Mouse (Mus musculus) thymus, adult 2 months (tissue): ENCODE data around the gene Mrpl12. TPM values are rescaled to one million over a fixed set of nuclear protein-coding genes. Genes with fewer than 3 reads are reported as not detected.

Experiments
- DNase-seq: peaks from one replicate; pipeline ENCODE4 v3.0.0; 2021
- H3K27ac ChIP-seq: fragments of 200-500 bp; 2 replicates; pipeline ENCODE4 v1.5.1; 2012; ENCODE audit warnings: low read length, control low read depth; ENCODE audit not compliant: control insufficient read depth, insufficient read depth
- H3K27me3 ChIP-seq: fragments of 200-500 bp; 2 replicates; pipeline ENCODE4 v1.6.1; 2012; ENCODE audit warnings: mild to moderate bottlenecking, low read length, moderate library complexity, mixed read lengths; ENCODE audit not compliant: control insufficient read depth, insufficient read depth
- H3K36me3 ChIP-seq: fragments of 200-500 bp; 2 replicates; pipeline ENCODE4 v1.6.1; 2012; ENCODE audit warnings: mild to moderate bottlenecking, low read length, moderate library complexity; ENCODE audit not compliant: control insufficient read depth, insufficient read depth
- H3K4me1 ChIP-seq: fragments of 200-500 bp; replicated peaks from 2 replicates; pipeline ENCODE4 v1.6.1; 2012; ENCODE audit warnings: low read length; ENCODE audit not compliant: control insufficient read depth, insufficient read depth
- H3K4me3 ChIP-seq: fragments of 200-500 bp; 2 replicates; pipeline ENCODE4 v1.5.1; 2012; ENCODE audit warnings: mild to moderate bottlenecking, low read length, control low read depth, moderate library complexity; ENCODE audit not compliant: control insufficient read depth, insufficient read depth
- CTCF ChIP-seq: fragments of 200-500 bp; IDR thresholded peaks from 2 replicates; pipeline ENCODE4 v1.5.1; 2012; ENCODE audit warnings: mild to moderate bottlenecking, control low read depth, low read length, moderate library complexity, borderline replicate concordance; ENCODE audit not compliant: control insufficient read depth, poor library complexity, insufficient read depth; ENCODE audit errors: extremely low read depth
- POLR2A ChIP-seq: fragments of 200-500 bp; IDR thresholded peaks from 2 replicates; pipeline ENCODE4 v1.6.1; 2012; ENCODE audit warnings: mild to moderate bottlenecking, low read length, control low read depth, moderate library complexity; ENCODE audit not compliant: control insufficient read depth, poor library complexity, insufficient read depth; ENCODE audit errors: extremely low read depth
- WGBS: fragments of 180-500 bp; shearing (Covaris S2); methylation state at CpG from one replicate; pipeline ENCODE4 v1.1.7; 2018; 5-methylcytosine and 5-hydroxymethylcytosine counted together
- polyA plus RNA-seq: library from polyadenylated mRNA; depleted of rRNA; stranded (reverse); fragments of >200 nt; gene quantifications from 2 replicates; pipeline ENCODE4 v1.2.3, GENCODE M21; 2012; rRNA removed

Gene Mrpl12
- polyA plus RNA-seq = 89.6 and 92.3 TPM in 2 replicates

- no peak for TF ChIP-seq CTCF
- TF ChIP-seq POLR2A = peak; percentile 56
- H3K27ac ChIP-seq = peak within 1 kb of the TSS; percentile 15; the same call in 1 of the 2 replicates
- H3K36me3 ChIP-seq = peaks cover 16% of the 10 kb centered on the region; the same call in 1 of the 2 replicates
- peak; percentile 87 for DNase-seq
- peak within 1 kb of the TSS; percentile 82 for H3K4me3 ChIP-seq
- no peaks in the 10 kb centered on the region for H3K27me3 ChIP-seq
- under 1% methylated on average over 60 of the region's 60 CpGs for WGBS
- H3K4me1 ChIP-seq = peaks cover 14% of the 10 kb centered on the region
Observed at GRCm38 (mm10) chr11:120484265-120484981, at the start of gene Mrpl12. Mrpl12 (plus strand) TSS chr11:120484613.

DNA sequence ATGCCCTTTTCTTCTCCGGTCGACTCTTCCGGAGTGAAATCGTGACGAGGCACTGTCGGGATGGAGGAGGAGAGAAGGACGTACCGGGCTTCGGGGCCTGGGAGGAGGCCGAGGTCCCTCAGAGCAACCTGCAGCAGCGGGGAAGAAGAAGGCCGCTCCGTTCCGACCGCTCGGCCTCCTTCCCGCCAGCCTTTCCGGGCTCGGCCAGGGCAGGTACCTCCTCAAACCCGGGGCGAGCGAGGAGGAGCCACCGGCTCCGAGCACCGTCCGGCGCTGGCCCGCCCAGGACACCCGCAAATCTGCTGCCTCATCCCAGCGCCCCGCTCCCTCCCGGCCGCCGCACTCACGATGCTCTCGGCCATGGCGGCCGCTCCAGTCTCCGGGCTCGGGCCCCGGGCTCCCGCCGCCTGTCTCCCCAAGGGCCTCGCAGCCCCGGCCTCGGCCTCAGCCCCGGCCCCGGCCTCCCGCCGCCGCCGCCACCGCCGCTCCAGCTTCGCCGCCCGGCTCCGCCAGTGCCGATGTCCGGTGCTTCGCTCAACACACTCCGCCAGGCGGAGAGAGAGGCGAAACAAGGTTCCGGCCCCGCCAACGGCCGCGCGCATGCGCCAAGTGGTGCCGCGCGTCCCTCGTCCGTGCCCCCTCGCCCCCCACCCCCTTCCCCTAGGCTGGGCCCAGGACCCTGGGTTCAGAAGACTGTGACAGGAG, 47.1 kb upstream of the Mrpl12 start, which contains the start of gene Nploc4:
Nploc4 (minus strand) TSS at position 557 of the 705 bp plus-strand sequence.
- peaks cover 11% of the 10 kb centered on the region; the same call in 1 of the 2 replicates for H3K36me3 ChIP-seq
- peak; percentile 90 for DNase-seq
- peak; percentile 50; the same call in 1 of the 2 replicates for TF ChIP-seq POLR2A
- TF ChIP-seq CTCF = 0 out of 2 replicates have a peak, but pooled peaks have one; percentile 35
- H3K27me3 ChIP-seq = no peaks in the 10 kb centered on the region
- peak within 1 kb of the TSS; percentile 59 for H3K4me3 ChIP-seq
- no peak within 1 kb of the TSS for H3K27ac ChIP-seq
- WGBS = under 1% methylated on average over 75 of the region's 77 CpGs
- H3K4me1 ChIP-seq = peaks cover 7% of the 10 kb centered on the region

- Histone ChIP-seq H3K4me1 (peaks cover 7% of the 10 kb centered on the region), H3K27me3 (no peaks in the 10 kb centered on the region), H3K36me3 (peaks cover 4% of the 10 kb centered on the region; the same call in 1 of the 2 replicates), H3K4me3 (peak overlapping the region; percentile 59), H3K27ac (no peak overlapping the region)
- WGBS = 24% methylated on average over 12 of the region's 12 CpGs
- no peak for DNase-seq
- TF ChIP-seq POLR2A (no peak), CTCF (no peak)
Observed at GRCm38 (mm10) chr11:120437857-120438385, 46.5 kb upstream of the Mrpl12 start.

GRCm38 (mm10) chr11:120442344-120442743, 42.1 kb upstream of the Mrpl12 start, which contains the start of gene Tspan10:
Tspan10 (plus strand) TSS chr11:120442644.
- 89% methylated on average over 3 of the region's 3 CpGs for WGBS
- no peak for DNase-seq

GRCm38 (mm10) chr11:120442765-120443280, 41.6 kb upstream of the Mrpl12 start:
- Histone ChIP-seq H3K36me3 (no peaks in the 10 kb centered on the region), H3K4me1 (0 out of 2 replicates have a peak, but pooled peaks cover under 1% of the 10 kb centered on the region), H3K27me3 (no peaks in the 10 kb centered on the region), H3K27ac (no peak overlapping the region), H3K4me3 (no peak overlapping the region)
- TF ChIP-seq POLR2A = no peak
- no peak for TF ChIP-seq CTCF
- 98% methylated on average over 3 of the region's 3 CpGs for WGBS
- DNase-seq = no peak

More at GRCm38 (mm10) chr11:120442344-120442743, 42.1 kb upstream of the Mrpl12 start, which contains the start of gene Tspan10:
- H3K27me3 ChIP-seq = no peaks in the 10 kb centered on the region
- no peaks in the 10 kb centered on the region for H3K36me3 ChIP-seq
- no peak for TF ChIP-seq POLR2A
- no peak for TF ChIP-seq CTCF
- no peak within 1 kb of the TSS for H3K4me3 ChIP-seq
- no peak within 1 kb of the TSS for H3K27ac ChIP-seq
- no peaks in the 10 kb centered on the region for H3K4me1 ChIP-seq

DNA sequence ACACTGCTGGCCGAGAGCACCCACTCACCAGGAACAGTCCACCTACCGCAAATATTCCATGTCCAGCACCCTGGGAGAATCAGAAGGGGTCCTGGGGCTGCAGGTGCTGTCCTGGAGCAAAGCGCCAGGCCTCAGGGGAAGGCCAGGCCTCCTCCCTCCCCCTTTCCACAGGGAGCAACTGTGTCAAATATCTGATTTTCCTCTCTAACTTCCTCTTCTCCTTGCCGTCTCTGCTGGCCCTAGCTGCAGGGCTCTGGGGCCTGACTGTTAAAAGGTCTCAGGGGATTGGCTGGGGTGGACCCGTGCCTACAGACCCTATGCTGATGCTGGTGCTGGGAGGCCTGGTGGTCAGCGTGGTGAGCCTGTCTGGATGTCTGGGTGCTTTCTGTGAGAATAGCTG, 40.3 kb upstream of the Mrpl12 start:
- no peak for TF ChIP-seq POLR2A
- no peak for TF ChIP-seq CTCF
- no peaks in the 10 kb centered on the region for H3K36me3 ChIP-seq
- WGBS = 80% methylated on average over 6 of the region's 6 CpGs

More for the DNA sequence above, 40.3 kb upstream of the Mrpl12 start:
- DNase-seq = no peak
- H3K27ac ChIP-seq = no peak overlapping the region
- H3K4me3 ChIP-seq = no peak overlapping the region
- peaks cover 8% of the 10 kb centered on the region for H3K4me1 ChIP-seq
- H3K27me3 ChIP-seq = no peaks in the 10 kb centered on the region
